9 mouse cellular contexts compared by ENCODE assay signal in the genomic region with DNA sequence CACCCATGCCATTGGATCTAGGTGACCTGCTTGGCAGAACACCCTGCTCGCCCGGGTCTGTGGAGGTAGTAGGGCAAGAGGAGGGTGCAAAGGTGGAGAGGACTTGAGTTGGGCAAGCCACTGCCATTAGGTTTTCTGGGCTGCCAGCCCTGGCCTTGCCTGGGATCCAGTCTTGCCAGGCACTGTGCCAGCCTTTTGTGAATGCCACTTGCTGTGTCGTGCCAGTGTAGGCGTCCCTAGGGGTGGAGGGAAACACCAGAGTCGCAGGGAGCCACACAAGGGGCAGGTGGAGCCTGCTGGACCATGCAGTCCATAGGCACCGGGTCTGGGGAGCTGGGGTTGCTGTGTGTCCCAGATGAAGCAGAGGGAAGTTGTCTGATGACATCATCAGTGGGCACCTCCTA. TPM values are rescaled to one million over a fixed set of nuclear protein-coding genes. Genes with fewer than 3 reads are reported as not detected.
DNase-seq lines count a peak whose midpoint lies in the region; ATAC-seq and TF ChIP-seq lines count a peak whose summit lies in the region.
"Had no signal": no experiment of that assay in that cellular context is flagged by ENCODE, and none has a peak within 500 bp of the region (broad histone marks: within the 10 kb centered on the region; RNA-seq: fewer than 3 reads in every experiment).

No protein-coding gene starts in this region.

- no peaks in the 10 kb centered on the region for H3K9me3 ChIP-seq in heart, embryonic 11.5 days (replicated peaks; ENCODE audit: control insufficient read depth, low read length)
- H3K9me3 ChIP-seq in liver, postnatal 0 days (ENCODE audit: low read length): no peaks in the 10 kb centered on the region
- H3K9me3 ChIP-seq: neural tube, embryonic 13.5 days had no signal

- peaks cover 44% of the 10 kb centered on the region for H3K4me1 ChIP-seq in heart, adult 2 months (ENCODE audit: control insufficient read depth, insufficient read depth, low read length)
- peaks cover 6% of the 10 kb centered on the region for H3K4me1 ChIP-seq in heart, embryonic 11.5 days (ENCODE audit: control insufficient read depth, insufficient read depth, low read length)
- H3K4me1 ChIP-seq in liver, postnatal 0 days (ENCODE audit: insufficient read depth): peaks cover 6% of the 10 kb centered on the region; the same call in 1 of the 2 replicates

- no peak overlapping the region for H3K4me2 ChIP-seq in heart, embryonic 11.5 days
- H3K4me2 ChIP-seq in liver, postnatal 0 days (ENCODE audit: low read depth, low read length): no peak overlapping the region
- H3K4me2 ChIP-seq: neural tube, embryonic 13.5 days had no signal

- no peak for ATAC-seq in heart, embryonic 11.5 days (replicated peaks; ENCODE audit: insufficient number of reproducible peaks, low FRiP score, low TSS enrichment)
- peak; percentile 33; the same call in 1 of the 2 replicates for ATAC-seq in liver, postnatal 0 days

- 63% methylated on average over 6 of the region's 6 CpGs for WGBS in heart, adult 2 months
- 94% methylated on average over 6 of the region's 6 CpGs for WGBS in heart, embryonic 11.5 days (ENCODE audit: insufficient replicate concordance)
- 87% methylated on average over 6 of the region's 6 CpGs for WGBS in liver, postnatal 0 days (ENCODE audit: insufficient replicate concordance)

- TF ChIP-seq CTCF in heart, adult 2 months (IDR thresholded peaks at IDR 0.05): no peak
- TF ChIP-seq CTCF in liver, postnatal 0 days (IDR thresholded peaks at IDR 0.05; ENCODE audit: low read depth): no peak

- TF ChIP-seq EP300 in heart, adult 2 months (IDR thresholded peaks at IDR 0.05; ENCODE audit: insufficient read depth, low read depth, low read length): 0 out of 2 replicates have a peak, but pooled peaks have one; percentile 10
- no peak for TF ChIP-seq EP300 in liver, postnatal 0 days (IDR thresholded peaks at IDR 0.05; ENCODE audit: low read depth)

- no peak overlapping the region for H3K4me3 ChIP-seq in heart, adult 2 months
- no peak overlapping the region for H3K4me3 ChIP-seq in heart, embryonic 11.5 days (ENCODE audit: low read depth, low read length)
- H3K4me3 ChIP-seq in liver, postnatal 0 days (ENCODE audit: low read depth, low read length): no peak overlapping the region
- H3K4me3 ChIP-seq: neural tube, embryonic 13.5 days had no signal

- H3K9ac ChIP-seq in heart, adult 2 months (ENCODE audit: low read depth, low read length): no peak overlapping the region
- no peak overlapping the region for H3K9ac ChIP-seq in heart, embryonic 11.5 days (ENCODE audit: low read depth, low read length)
- no peak overlapping the region for H3K9ac ChIP-seq in liver, postnatal 0 days (replicated peaks)
- H3K9ac ChIP-seq: neural tube, embryonic 13.5 days had no signal

- H3K27me3 ChIP-seq in heart, adult 2 months (ENCODE audit: control insufficient read depth, insufficient read depth, low read length): no peaks in the 10 kb centered on the region
- H3K27me3 ChIP-seq in heart, embryonic 11.5 days (ENCODE audit: control insufficient read depth, insufficient read depth, low read length): no peaks in the 10 kb centered on the region
- no peaks in the 10 kb centered on the region for H3K27me3 ChIP-seq in liver, postnatal 0 days (ENCODE audit: insufficient read depth, low read length)
- H3K27me3 ChIP-seq: neural tube, embryonic 13.5 days had no signal

- peaks cover 12% of the 10 kb centered on the region for H3K36me3 ChIP-seq in heart, adult 2 months (ENCODE audit: control insufficient read depth, insufficient read depth, low read length)
- H3K36me3 ChIP-seq in heart, embryonic 11.5 days (ENCODE audit: control insufficient read depth, insufficient read depth, low read length): no peaks in the 10 kb centered on the region
- no peaks in the 10 kb centered on the region for H3K36me3 ChIP-seq in liver, postnatal 0 days (replicated peaks; ENCODE audit: insufficient read depth, low read length)
- H3K36me3 ChIP-seq: neural tube, embryonic 13.5 days had no signal

- peak; percentile 71 to 82 for DNase-seq in heart, adult 2 months
- DNase-seq in adrenal gland, adult (ENCODE audit: inconsistent age in 2 of 2, low spot score in 1 of 2): peak; percentile 63 to 91
- peak; percentile 47 to 70 for DNase-seq in cerebellum, postnatal 25 days
- DNase-seq in kidney, adult 8-10 months: peak; percentile 83 to 85
- no peak for DNase-seq in liver, postnatal 0 days
- DNase-seq in spleen, postnatal 10 days (ENCODE audit: low spot score in 2 of 2): no peak
- DNase-seq in thymus, postnatal 4 days: no peak

- H3K27ac ChIP-seq in heart, adult 2 months: peak overlapping the region; percentile 61; the same call in 1 of the 2 replicates
- no peak overlapping the region for H3K27ac ChIP-seq in heart, embryonic 11.5 days (ENCODE audit: low read depth, low read length)
- H3K27ac ChIP-seq in liver, postnatal 0 days (ENCODE audit: low read depth): no peak overlapping the region
- H3K27ac ChIP-seq: neural tube, embryonic 13.5 days had no signal

- TF ChIP-seq POLR2A in heart, adult 2 months (IDR thresholded peaks at IDR 0.05; ENCODE audit: insufficient read depth, low read depth, low read length): no peak

- intact Hi-C loops in heart, adult 2 months (cut with DNase I): no loop called here

- H3K79me2 ChIP-seq in heart, adult 2 months (replicated peaks; ENCODE audit: control insufficient read depth, insufficient read depth, low read length): no peaks in the 10 kb centered on the region

RNA-seq across cellular contexts. Expression of gene Catip, which starts 21.5 kb away (rescaled TPM):
- under 1 TPM; 0.29 to 0.34 TPM for total RNA-seq in heart, adult 2 months (2021)
- polyA plus RNA-seq in heart, adult 2 months (2012; rRNA removed): 1.1 and 2.3 TPM in 2 replicates
- polyA plus RNA-seq in heart, embryonic 11.5 days (2014; fragmentation: Nextera tagmentation; extraction: Ambion mirVana): 0.17 and 0.59 TPM in 2 replicates
- 0.11 TPM in 1 of 2 replicates, not detected in the other for polyA plus RNA-seq in liver, postnatal 0 days (2015; fragmentation: Nextera tagmentation; extraction: Ambion mirVana)

RNA-seq across cellular contexts. Expression of gene Slc11a1, which starts 34.6 kb away (rescaled TPM):
- total RNA-seq in heart, adult 2 months (2021): 1 to 10 TPM; 5.2 to 5.8 TPM
- polyA plus RNA-seq in heart, adult 2 months (2012; rRNA removed): 12.3 and 13.0 TPM in 2 replicates
- 1.1 TPM in 2 replicates for polyA plus RNA-seq in heart, embryonic 11.5 days (2014; fragmentation: Nextera tagmentation; extraction: Ambion mirVana)
- 12.8 and 15.1 TPM in 2 replicates for polyA plus RNA-seq in liver, postnatal 0 days (2015; fragmentation: Nextera tagmentation; extraction: Ambion mirVana)

RNA-seq across cellular contexts. Expression of gene Tmbim1, which starts 34.9 kb away (rescaled TPM):
- 10 to 100 TPM; 41.3 to 48.1 TPM for total RNA-seq in heart, adult 2 months (2021)
- polyA plus RNA-seq in heart, adult 2 months (2012; rRNA removed): 97.1 and 148 TPM in 2 replicates
- 29.2 and 37.1 TPM in 2 replicates for polyA plus RNA-seq in heart, embryonic 11.5 days (2014; fragmentation: Nextera tagmentation; extraction: Ambion mirVana)
- 18.5 and 18.7 TPM in 2 replicates for polyA plus RNA-seq in liver, postnatal 0 days (2015; fragmentation: Nextera tagmentation; extraction: Ambion mirVana)

RNA-seq across cellular contexts. Expression of gene Ctdsp1, which starts 50.9 kb away (rescaled TPM):
- 100 to 1,000 TPM; 122 to 137 TPM for total RNA-seq in heart, adult 2 months (2021)
- 122 and 127 TPM in 2 replicates for polyA plus RNA-seq in heart, adult 2 months (2012; rRNA removed)
- 59.6 and 63.8 TPM in 2 replicates for polyA plus RNA-seq in heart, embryonic 11.5 days (2014; fragmentation: Nextera tagmentation; extraction: Ambion mirVana)
- 40.0 and 40.4 TPM in 2 replicates for polyA plus RNA-seq in liver, postnatal 0 days (2015; fragmentation: Nextera tagmentation; extraction: Ambion mirVana)

RNA-seq across cellular contexts. Expression of gene Pnkd, which starts 55.6 kb away (rescaled TPM):
- 100 to 1,000 TPM; 126 to 140 TPM for total RNA-seq in heart, adult 2 months (2021)
- polyA plus RNA-seq in heart, adult 2 months (2012; rRNA removed): 104 and 113 TPM in 2 replicates
- 225 and 231 TPM in 2 replicates for polyA plus RNA-seq in heart, embryonic 11.5 days (2014; fragmentation: Nextera tagmentation; extraction: Ambion mirVana)
- polyA plus RNA-seq in liver, postnatal 0 days (2015; fragmentation: Nextera tagmentation; extraction: Ambion mirVana): 46.7 and 50.0 TPM in 2 replicates

Comparison
In these comparisons a context has a peak if more than half of its experiments do, and no peak if none do; other contexts are left out.
1. DNase-seq: peak in heart, adult 2 months (2 of 2), adrenal gland, adult (2 of 2), cerebellum, postnatal 25 days (2 of 2) and kidney, adult 8-10 months (2 of 2); none in liver, postnatal 0 days (single experiment), spleen, postnatal 10 days (0 of 2) and thymus, postnatal 4 days (single experiment).